Mouse (Mus musculus) splenic B cell, adult 2 months (primary cell): ENCODE measurements around the gene Fmo1.

Source experiments
- DNase-seq: peaks from one replicate; pipeline ENCODE4 v3.0.0-alpha.2; 2011; ENCODE audit warnings: low read depth, low spot score
- H3K27me3 ChIP-seq: 2 replicates; pipeline ENCODE4 v1.6.1; 2012; ENCODE audit warnings: mild to moderate bottlenecking, low read length, moderate library complexity, mixed read lengths; ENCODE audit not compliant: control insufficient read depth, poor library complexity, insufficient read depth, severe bottlenecking
- H3K36me3 ChIP-seq: 2 replicates; pipeline ENCODE4 v1.6.1; 2012; ENCODE audit warnings: mild to moderate bottlenecking, low read length, moderate library complexity, mixed read lengths; ENCODE audit not compliant: control insufficient read depth, poor library complexity, insufficient read depth, severe bottlenecking

Gene Fmo1

GRCm38 (mm10) chr1:162840211-162840610 is 26.2 kb downstream of the Fmo1 start:
- no peak for DNase-seq
- Histone ChIP-seq H3K27me3 (no peaks in the 10 kb centered on the region), H3K36me3 (no peaks in the 10 kb centered on the region)

GRCm38 (mm10) chr1:162838976-162839375 is 27.4 kb downstream of the Fmo1 start:
- Histone ChIP-seq H3K36me3 (no peaks in the 10 kb centered on the region), H3K27me3 (no peaks in the 10 kb centered on the region)
- DNase-seq: no peak

GRCm38 (mm10) chr1:162834342-162834741 is 32.1 kb downstream of the Fmo1 start:
- no peaks in the 10 kb centered on the region for H3K27me3 ChIP-seq
- no peaks in the 10 kb centered on the region for H3K36me3 ChIP-seq
- DNase-seq: no peak

GRCm38 (mm10) chr1:162832574-162832953 is 33.8 kb downstream of the Fmo1 start:
- Histone ChIP-seq H3K27me3 (no peaks in the 10 kb centered on the region), H3K36me3 (no peaks in the 10 kb centered on the region)
- no peak for DNase-seq

GRCm38 (mm10) chr1:162831838-162832573 is 34.4 kb downstream of the Fmo1 start:
- Histone ChIP-seq H3K27me3 (no peaks in the 10 kb centered on the region), H3K36me3 (no peaks in the 10 kb centered on the region)
- no peak for DNase-seq

- no peak for DNase-seq
- no peaks in the 10 kb centered on the region for H3K27me3 ChIP-seq
Observed at GRCm38 (mm10) chr1:162819280-162819679, 47.1 kb downstream of the Fmo1 start.

GRCm38 (mm10) chr1:162815381-162816127 is 50.9 kb downstream of the Fmo1 start:
- DNase-seq: no peak
- H3K36me3 ChIP-seq: no peaks in the 10 kb centered on the region
- no peaks in the 10 kb centered on the region for H3K27me3 ChIP-seq

More at GRCm38 (mm10) chr1:162819280-162819679, 47.1 kb downstream of the Fmo1 start:
- no peaks in the 10 kb centered on the region for H3K36me3 ChIP-seq

- DNase-seq: no peak
- Histone ChIP-seq H3K27me3 (no peaks in the 10 kb centered on the region), H3K36me3 (no peaks in the 10 kb centered on the region)
Observed at GRCm38 (mm10) chr1:162814932-162815331, 51.5 kb downstream of the Fmo1 start.

- no peak for DNase-seq
Observed at GRCm38 (mm10) chr1:162813836-162814156, 52.6 kb downstream of the Fmo1 start, which contains the start of gene Fmo4. TSS of gene Fmo4 (minus strand) at chr1:162813972.

GRCm38 (mm10) chr1:162813143-162813835 is 53.1 kb downstream of the Fmo1 start:
- Histone ChIP-seq H3K36me3 (no peaks in the 10 kb centered on the region), H3K27me3 (no peaks in the 10 kb centered on the region)
- DNase-seq: no peak

More at GRCm38 (mm10) chr1:162813836-162814156, 52.6 kb downstream of the Fmo1 start, which contains the start of gene Fmo4:
- H3K27me3 ChIP-seq: no peaks in the 10 kb centered on the region
- H3K36me3 ChIP-seq: no peaks in the 10 kb centered on the region

- Histone ChIP-seq H3K27me3 (no peaks in the 10 kb centered on the region), H3K36me3 (no peaks in the 10 kb centered on the region)
- no peak for DNase-seq
Observed at GRCm38 (mm10) chr1:162808541-162808940, 57.9 kb downstream of the Fmo1 start.

GRCm38 (mm10) chr1:162807441-162807840 is 59.0 kb downstream of the Fmo1 start:
- no peaks in the 10 kb centered on the region for H3K27me3 ChIP-seq
- DNase-seq: no peak
- H3K36me3 ChIP-seq: no peaks in the 10 kb centered on the region

- DNase-seq: no peak
- no peaks in the 10 kb centered on the region for H3K27me3 ChIP-seq
Observed at GRCm38 (mm10) chr1:162805011-162805410, 61.4 kb downstream of the Fmo1 start.

GRCm38 (mm10) chr1:162796441-162796840 is 70.0 kb downstream of the Fmo1 start:
- Histone ChIP-seq H3K36me3 (no peaks in the 10 kb centered on the region), H3K27me3 (no peaks in the 10 kb centered on the region)
- no peak for DNase-seq

More at GRCm38 (mm10) chr1:162805011-162805410, 61.4 kb downstream of the Fmo1 start:
- H3K36me3 ChIP-seq: no peaks in the 10 kb centered on the region
